1 mouse cellular context compared by ENCODE assay signal in the genomic region with DNA sequence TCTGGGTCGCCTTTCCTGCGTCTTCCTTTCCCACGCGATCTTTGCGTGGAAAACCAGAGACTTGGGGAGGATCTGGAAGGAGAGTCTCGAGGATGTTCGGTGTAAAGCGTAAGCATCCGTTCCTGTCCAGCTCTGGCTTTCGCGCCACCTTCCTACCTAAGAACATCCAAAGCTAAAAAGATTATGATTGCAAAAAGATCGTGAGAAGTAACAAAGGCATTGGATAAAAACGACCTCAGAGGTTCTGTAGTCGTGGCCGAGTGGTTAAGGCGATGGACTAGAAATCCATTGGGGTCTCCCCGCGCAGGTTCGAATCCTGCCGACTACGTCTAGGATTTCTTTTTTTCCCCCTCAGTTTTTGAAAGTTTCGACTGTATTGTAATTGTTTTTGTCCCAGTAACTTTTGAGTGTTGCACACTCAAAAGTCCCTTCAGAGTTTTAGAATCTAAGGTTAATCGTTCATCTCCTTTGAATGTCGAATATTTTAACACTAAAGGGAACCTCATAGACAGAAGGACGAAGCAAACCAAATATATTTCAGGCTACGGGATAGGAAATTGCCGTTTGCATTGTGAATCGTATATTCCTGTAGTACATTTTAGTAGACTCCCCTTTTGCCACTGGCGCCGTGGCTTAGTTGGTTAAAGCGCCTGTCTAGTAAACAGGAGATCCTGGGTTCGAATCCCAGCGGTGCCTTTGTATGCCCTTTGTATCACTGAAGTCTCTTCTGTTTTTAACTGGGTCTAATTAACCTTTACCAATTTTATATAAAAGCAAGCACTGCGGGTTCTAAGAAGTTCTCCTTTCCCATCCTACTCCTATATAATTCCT.
TF ChIP-seq lines count a peak whose summit lies in the region.

No protein-coding gene starts in this region.

TF ChIP-seq in CH12.LX, 34 proteins besides CTCF, POLR2A, EP300 and RAD21:
- TF ChIP-seq TCF12 (IDR thresholded peaks at IDR 0.05; ENCODE audit: low read depth, low read length) (no peak), BHLHE40 (IDR thresholded peaks at IDR 0.05; ENCODE audit: low read depth, low read length) (no peak), TBP (conservative IDR thresholded peaks at IDR 0.05; ENCODE audit: low read depth, low read length) (peak; percentile 99), MXI1 (IDR thresholded peaks at IDR 0.05; ENCODE audit: low read depth, low read length) (no peak), ZC3H11A (IDR thresholded peaks at IDR 0.05; ENCODE audit: low read depth, low read length) (no peak), JUND (conservative IDR thresholded peaks at IDR 0.05; ENCODE audit: low read depth, low read length) (no peak)
TF ChIP-seq in CH12.LX: peak in this region for 1.
